Mouse (Mus musculus): ENCODE measurements around the gene Hist1h4k. TPM values are rescaled to one million over a fixed set of nuclear protein-coding genes. Genes with fewer than 3 reads are reported as not detected.
"Not testable (repeated sequence)": the region's sequence is repeated elsewhere in the genome, so short reads cannot be mapped to it uniquely, and the experiment has no call there.

The Hist1h4k gene
- polyA plus RNA-seq, 1 experiment from 2014 or later = 3.2 TPM

- peak within 1 kb of the TSS; percentile 56 for H3K9ac ChIP-seq
- 0% methylated on average over 17 of the region's 20 CpGs for WGBS
These were observed 32.9 kb upstream of the Hist1h4k start, which contains the start of gene Hist1h3i for GRCm38 (mm10) chr13:21783255-21783617. Hist1h3i (minus strand) TSS chr13:21783370.

GRCm38 (mm10) chr13:21782361-21783254 is 32.3 kb upstream of the Hist1h4k start:
- ATAC-seq (ENCODE audit: insufficient read depth, low FRiP score, low read depth); H3K36me3 ChIP-seq; H3K27me3 ChIP-seq (replicated peaks); H3K9me3 ChIP-seq: not testable (repeated sequence)
- H3K9ac ChIP-seq = peak overlapping the region; percentile 56
- under 1% methylated on average over 19 of the region's 35 CpGs for WGBS
- H3K4me1 ChIP-seq = peaks cover 14% of the 10 kb centered on the region
- H3K4me2 ChIP-seq = peak overlapping the region; percentile 69
- H3K27ac ChIP-seq = peak overlapping the region; percentile 90
- peak overlapping the region; percentile 46 for H3K4me3 ChIP-seq (replicated peaks)

More at GRCm38 (mm10) chr13:21783255-21783617, 32.9 kb upstream of the Hist1h4k start, which contains the start of gene Hist1h3i:
- peak within 1 kb of the TSS; percentile 69 for H3K4me2 ChIP-seq
- H3K27me3 ChIP-seq (replicated peaks) = no peaks in the 10 kb centered on the region
- H3K4me3 ChIP-seq (replicated peaks) = peak within 1 kb of the TSS; percentile 46
- H3K27ac ChIP-seq = peak within 1 kb of the TSS; percentile 90
- no peaks in the 10 kb centered on the region for H3K9me3 ChIP-seq
- H3K4me1 ChIP-seq = peaks cover 14% of the 10 kb centered on the region
- H3K36me3 ChIP-seq = no peaks in the 10 kb centered on the region
- peak; percentile 59 for ATAC-seq (ENCODE audit: insufficient read depth, low FRiP score, low read depth)

DNA sequence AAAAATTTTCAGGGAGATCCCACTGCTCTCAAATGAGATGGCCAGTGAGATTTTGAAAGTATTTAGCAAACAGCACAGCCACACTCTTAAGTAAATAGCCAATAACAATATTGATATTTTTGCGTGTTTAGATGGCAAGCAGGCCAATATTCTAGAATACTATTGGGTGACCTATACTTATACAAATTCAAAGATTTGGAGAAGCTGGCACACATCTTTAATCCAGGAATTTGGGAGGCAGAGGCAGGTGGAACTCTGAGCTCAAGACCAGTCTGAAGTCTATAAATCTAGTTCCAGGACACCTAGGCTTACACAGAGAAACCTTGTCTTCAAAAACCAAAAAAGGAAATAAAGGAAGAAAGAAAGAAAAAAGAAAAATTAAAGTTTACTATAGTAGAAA is 31.3 kb upstream of the Hist1h4k start:
- H3K27me3 ChIP-seq (replicated peaks) = no peaks in the 10 kb centered on the region
- no peaks in the 10 kb centered on the region for H3K36me3 ChIP-seq
- H3K9me3 ChIP-seq = no peaks in the 10 kb centered on the region
- H3K4me2 ChIP-seq = no peak overlapping the region
- H3K27ac ChIP-seq = no peak overlapping the region
- H3K9ac ChIP-seq = no peak overlapping the region
- H3K4me1 ChIP-seq = peaks cover 14% of the 10 kb centered on the region
- H3K4me3 ChIP-seq (replicated peaks) = no peak overlapping the region
- no peak for ATAC-seq (ENCODE audit: insufficient read depth, low FRiP score, low read depth)
- 92% methylated on average over 1 of the region's 1 CpGs for WGBS

DNA sequence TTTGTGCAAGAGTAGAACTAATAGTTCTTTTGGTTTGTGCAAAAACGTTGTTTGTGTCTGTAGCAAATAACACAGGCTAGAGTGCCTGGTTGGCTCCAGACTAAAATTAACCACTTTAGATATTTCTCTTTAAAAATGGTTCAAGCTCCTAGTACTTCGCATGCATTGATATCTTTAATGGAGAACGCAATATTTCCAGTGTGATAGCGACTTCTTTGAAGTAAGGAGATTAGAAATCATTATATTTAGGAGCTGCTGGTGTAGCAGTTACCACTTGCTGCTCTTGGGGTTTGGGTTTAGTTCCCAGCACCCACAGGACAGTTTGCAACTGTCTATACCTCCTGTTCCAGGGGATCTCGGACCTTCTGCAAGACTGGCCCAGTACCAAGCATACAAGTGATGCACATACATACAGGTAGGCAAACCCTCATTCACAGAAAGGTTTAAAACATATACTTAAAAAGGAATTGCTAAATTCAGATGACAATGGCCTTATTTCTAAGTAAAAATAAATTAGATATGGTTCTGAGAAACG is 30.8 kb upstream of the Hist1h4k start:
- Histone ChIP-seq H3K4me3 (replicated peaks) (peak overlapping the region; percentile 58), H3K27me3 (replicated peaks) (no peaks in the 10 kb centered on the region), H3K9me3 (no peaks in the 10 kb centered on the region), H3K36me3 (no peaks in the 10 kb centered on the region), H3K9ac (peak overlapping the region; percentile 71; the same call in 1 of the 2 replicates), H3K4me1 (peaks cover 14% of the 10 kb centered on the region), H3K4me2 (peak overlapping the region; percentile 92), H3K27ac (peak overlapping the region; percentile 97)
- WGBS = 34% methylated on average over 6 of the region's 6 CpGs
- no peak for ATAC-seq (ENCODE audit: insufficient read depth, low FRiP score, low read depth)

DNA sequence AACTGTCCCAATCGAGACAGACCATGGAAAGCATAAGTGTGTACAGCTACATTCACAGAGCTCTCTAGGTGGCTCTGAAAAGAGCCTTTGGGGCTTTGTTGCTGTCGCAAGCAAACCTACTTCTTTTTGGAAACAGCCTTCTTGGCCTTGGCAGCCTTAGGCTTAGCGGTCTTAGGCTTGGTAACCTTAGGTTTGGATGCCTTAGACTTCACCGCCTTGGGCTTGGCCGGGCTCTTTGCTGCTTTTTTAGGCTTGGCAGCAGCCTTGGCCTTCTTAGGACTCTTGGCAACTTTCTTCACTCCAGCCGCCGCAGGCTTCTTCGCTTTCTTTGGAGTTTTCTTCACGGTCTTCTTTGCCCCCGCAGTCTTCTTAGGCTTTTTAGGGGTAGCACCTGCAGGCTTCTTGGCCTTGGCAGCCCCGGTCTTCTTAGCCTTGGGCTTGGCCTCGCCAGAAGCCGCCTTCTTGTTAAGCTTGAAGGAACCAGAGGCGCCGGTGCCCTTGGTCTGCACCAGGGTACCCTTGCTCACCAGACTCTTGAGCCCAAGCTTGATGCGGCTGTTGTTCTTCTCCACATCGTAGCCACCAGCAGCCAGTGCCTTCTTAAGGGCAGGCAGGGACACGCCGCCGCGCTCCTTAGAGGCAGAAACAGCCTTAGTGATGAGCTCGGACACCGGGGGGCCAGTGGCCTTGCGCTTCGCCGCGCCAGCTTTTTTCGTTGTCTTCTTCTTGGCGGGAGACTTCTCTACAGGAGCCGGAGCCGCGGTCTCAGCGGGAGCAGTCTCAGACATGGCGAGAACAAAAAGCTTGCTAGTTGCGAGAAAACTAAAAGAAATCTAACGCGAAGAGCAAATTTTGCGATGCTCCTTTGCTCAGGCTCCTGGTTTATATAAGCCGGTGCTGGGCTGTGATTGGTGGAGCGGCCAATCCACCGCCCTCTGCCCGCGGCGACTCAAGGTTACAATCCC is 29.7 kb upstream of the Hist1h4k start, which contains the start of gene Hist1h1b:
Hist1h1b (minus strand) TSS at position 859 of the 965 bp plus-strand sequence.
- Histone ChIP-seq H3K36me3 (no peaks in the 10 kb centered on the region), H3K4me1 (peaks cover 14% of the 10 kb centered on the region), H3K4me3 (replicated peaks) (peak within 1 kb of the TSS; percentile 58), H3K9me3 (no peaks in the 10 kb centered on the region), H3K27ac (peak within 1 kb of the TSS; percentile 97), H3K27me3 (replicated peaks) (no peaks in the 10 kb centered on the region), H3K9ac (peak within 1 kb of the TSS; percentile 71), H3K4me2 (peak within 1 kb of the TSS; percentile 92)
- WGBS = under 1% methylated on average over 44 of the region's 44 CpGs
- ATAC-seq (ENCODE audit: insufficient read depth, low FRiP score, low read depth) = peak; percentile 37; the same call in 1 of the 2 replicates

- 3% methylated on average over 33 of the region's 33 CpGs for WGBS
- Histone ChIP-seq H3K4me3 (replicated peaks) (peak overlapping the region; percentile 58), H3K4me1 (peaks cover 10% of the 10 kb centered on the region), H3K9ac (peak overlapping the region; percentile 71), H3K27ac (peak overlapping the region; percentile 97), H3K4me2 (peak overlapping the region; percentile 92), H3K36me3 (no peaks in the 10 kb centered on the region), H3K27me3 (replicated peaks) (no peaks in the 10 kb centered on the region), H3K9me3 (no peaks in the 10 kb centered on the region)
- ATAC-seq (ENCODE audit: insufficient read depth, low FRiP score, low read depth) = peak; percentile 82
These were observed 28.8 kb upstream of the Hist1h4k start for GRCm38 (mm10) chr13:21778814-21779766.

DNA sequence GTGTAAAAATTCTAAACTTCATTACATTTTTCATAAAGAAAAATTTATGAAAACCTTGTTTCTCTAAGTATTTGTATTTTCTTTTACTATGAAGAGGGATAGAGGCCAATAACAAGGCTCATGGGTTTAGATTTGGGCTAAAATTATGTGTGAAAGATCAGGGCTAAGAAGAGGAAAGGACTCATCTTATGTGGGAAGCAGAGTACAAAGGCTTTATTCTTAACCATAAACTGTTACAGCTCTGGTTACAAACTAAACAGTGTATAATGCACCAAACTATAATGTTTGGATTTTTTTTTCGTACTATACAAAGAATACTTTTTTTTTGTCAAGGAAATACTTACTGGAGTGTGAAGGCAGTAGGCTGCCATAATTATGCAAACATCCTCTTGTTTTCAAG is 5.4 kb upstream of the Hist1h4k start:
- H3K27ac ChIP-seq = no peak overlapping the region
- no peak overlapping the region for H3K9ac ChIP-seq
- WGBS = 68% methylated on average over 1 of the region's 1 CpGs
- H3K9me3 ChIP-seq = no peaks in the 10 kb centered on the region
- no peak for ATAC-seq (ENCODE audit: insufficient read depth, low FRiP score, low read depth)
- no peaks in the 10 kb centered on the region for H3K27me3 ChIP-seq (replicated peaks)
- no peaks in the 10 kb centered on the region for H3K36me3 ChIP-seq
- no peak overlapping the region for H3K4me3 ChIP-seq (replicated peaks)
- H3K4me1 ChIP-seq = peaks cover 4% of the 10 kb centered on the region; the same call in 1 of the 2 replicates
- H3K4me2 ChIP-seq = peak overlapping the region; percentile 13; the same call in 1 of the 2 replicates

DNA sequence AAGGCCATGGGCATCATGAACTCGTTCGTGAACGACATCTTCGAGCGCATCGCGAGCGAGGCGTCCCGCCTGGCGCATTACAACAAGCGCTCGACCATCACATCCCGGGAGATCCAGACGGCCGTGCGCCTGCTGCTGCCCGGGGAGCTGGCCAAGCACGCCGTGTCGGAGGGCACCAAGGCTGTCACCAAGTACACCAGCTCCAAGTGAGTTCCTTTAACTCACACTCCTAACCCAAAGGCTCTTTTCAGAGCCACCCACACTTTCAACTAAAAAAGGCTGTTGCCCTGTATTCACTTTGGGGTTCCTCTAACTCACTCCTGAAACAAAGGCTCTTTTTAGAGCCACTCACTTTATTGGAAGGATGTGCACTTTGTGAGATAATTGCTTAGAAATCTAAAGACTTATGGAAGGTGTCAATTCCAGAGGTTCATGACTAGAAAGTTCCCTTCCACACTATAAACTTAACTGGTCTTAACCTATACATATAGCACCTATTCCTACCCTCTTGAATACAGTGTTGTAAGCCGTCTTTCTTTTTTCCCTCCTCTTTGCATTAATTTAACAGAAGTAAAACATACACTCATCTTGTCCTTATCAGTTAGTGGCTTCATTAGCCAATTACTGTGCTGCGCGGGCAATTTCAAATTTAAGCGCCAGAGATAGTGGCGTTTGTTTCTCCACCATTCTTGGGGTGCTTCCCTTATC is 4.1 kb upstream of the Hist1h4k start:
- ATAC-seq (ENCODE audit: insufficient read depth, low FRiP score, low read depth); H3K27me3 ChIP-seq (replicated peaks); H3K36me3 ChIP-seq; H3K4me1 ChIP-seq; H3K9me3 ChIP-seq: not testable (repeated sequence)
- Histone ChIP-seq H3K27ac (peak overlapping the region; percentile 92), H3K9ac (peak overlapping the region; percentile 22; the same call in 1 of the 2 replicates), H3K4me2 (peak overlapping the region; percentile 70), H3K4me3 (replicated peaks) (peak overlapping the region; percentile 47)
- under 1% methylated on average over 21 of the region's 26 CpGs for WGBS

- peak; percentile 91 for ATAC-seq (ENCODE audit: insufficient read depth, low FRiP score, low read depth)
- H3K9me3 ChIP-seq; H3K4me1 ChIP-seq; H3K36me3 ChIP-seq; H3K27me3 ChIP-seq (replicated peaks): not testable (repeated sequence)
- Histone ChIP-seq H3K4me3 (replicated peaks) (peak within 1 kb of the TSS; percentile 47), H3K27ac (peak within 1 kb of the TSS; percentile 94), H3K9ac (peak within 1 kb of the TSS; percentile 39; the same call in 1 of the 2 replicates), H3K4me2 (peak within 1 kb of the TSS; percentile 70)
- WGBS = under 1% methylated on average over 43 of the region's 50 CpGs
These were observed 3.4 kb upstream of the Hist1h4k start, which contains the start of the genes Hist1h2ak and Hist1h2bn for GRCm38 (mm10) chr13:21753524-21754285. Hist1h2ak (minus strand) TSS chr13:21753827. Hist1h2bn (plus strand) TSS chr13:21754123.

Measured in stomach, embryonic 15.5 days (tissue).